Mouse (Mus musculus): Measurements from ENCODE around the gene Galk2. TPM values are rescaled to one million over a fixed set of nuclear protein-coding genes. Genes with fewer than 3 reads are reported as not detected.

Galk2 gene
- polyA plus RNA-seq, 1 experiment from 2014 or later = 9.6 TPM

- DNase-seq = no peak
- peaks cover 25% of the 10 kb centered on the region for H3K4me1 ChIP-seq (ENCODE audit: insufficient read depth)
- no peaks in the 10 kb centered on the region for H3K36me3 ChIP-seq (replicated peaks; ENCODE audit: insufficient read depth, low read length)
- 0 out of 2 replicates have a peak overlapping the region, but pooled peaks have one; percentile 7 for H3K27ac ChIP-seq (ENCODE audit: low read depth)
- H3K9ac ChIP-seq (replicated peaks) = no peak overlapping the region
- no peaks in the 10 kb centered on the region for H3K27me3 ChIP-seq (ENCODE audit: insufficient read depth, low read length)
- TF ChIP-seq CTCF (IDR thresholded peaks at IDR 0.05; ENCODE audit: low read depth) = no peak
- TF ChIP-seq EP300 (IDR thresholded peaks at IDR 0.05; ENCODE audit: low read depth) = no peak
- 0 out of 2 replicates have a peak overlapping the region, but pooled peaks have one; percentile 26 for H3K4me2 ChIP-seq (ENCODE audit: low read depth, low read length)
- H3K9me3 ChIP-seq (ENCODE audit: low read length) = no peaks in the 10 kb centered on the region
- ATAC-seq = no peak
- WGBS (ENCODE audit: insufficient replicate concordance) = 59% methylated on average over 3 of the region's 3 CpGs
- no peak overlapping the region for H3K4me3 ChIP-seq (ENCODE audit: low read depth, low read length)
Measured at GRCm38 (mm10) chr2:125863799-125864198, 4.9 kb downstream of the Galk2 start.

- H3K9ac ChIP-seq (replicated peaks) = no peak overlapping the region
- no peaks in the 10 kb centered on the region for H3K27me3 ChIP-seq (ENCODE audit: insufficient read depth, low read length)
- ATAC-seq (peak; percentile 81), DNase-seq (peak; percentile 13)
- H3K4me1 ChIP-seq (ENCODE audit: insufficient read depth) = peaks cover 25% of the 10 kb centered on the region
- no peak overlapping the region for H3K27ac ChIP-seq (ENCODE audit: low read depth)
- H3K4me3 ChIP-seq (ENCODE audit: low read depth, low read length) = no peak overlapping the region
- H3K36me3 ChIP-seq (replicated peaks; ENCODE audit: insufficient read depth, low read length) = 0 out of 2 replicates have a peak, but pooled peaks cover 2% of the 10 kb centered on the region
- H3K4me2 ChIP-seq (ENCODE audit: low read depth, low read length) = peak overlapping the region; percentile 9; the same call in 1 of the 2 replicates
- WGBS (ENCODE audit: insufficient replicate concordance) = 67% methylated on average over 1 of the region's 1 CpGs
- no peaks in the 10 kb centered on the region for H3K9me3 ChIP-seq (ENCODE audit: low read length)
- peak; percentile 91 for TF ChIP-seq EP300 (IDR thresholded peaks at IDR 0.05; ENCODE audit: low read depth)
- TF ChIP-seq CTCF (IDR thresholded peaks at IDR 0.05; ENCODE audit: low read depth) = peak; percentile 12; the same call in 1 of the 2 replicates
Measured at GRCm38 (mm10) chr2:125864551-125864950, 5.6 kb downstream of the Galk2 start.

- ATAC-seq (no peak), DNase-seq (no peak)
- H3K4me2 ChIP-seq (ENCODE audit: low read depth, low read length) = peak overlapping the region; percentile 82
- 0 out of 2 replicates have a peak, but pooled peaks cover 2% of the 10 kb centered on the region for H3K36me3 ChIP-seq (replicated peaks; ENCODE audit: insufficient read depth, low read length)
- TF ChIP-seq EP300 (IDR thresholded peaks at IDR 0.05; ENCODE audit: low read depth) (no peak), CTCF (IDR thresholded peaks at IDR 0.05; ENCODE audit: low read depth) (no peak)
- no peaks in the 10 kb centered on the region for H3K9me3 ChIP-seq (ENCODE audit: low read length)
- H3K4me1 ChIP-seq (ENCODE audit: insufficient read depth) = peaks cover 25% of the 10 kb centered on the region
- no peak overlapping the region for H3K27ac ChIP-seq (ENCODE audit: low read depth)
- no peak overlapping the region for H3K9ac ChIP-seq (replicated peaks)
- H3K27me3 ChIP-seq (ENCODE audit: insufficient read depth, low read length) = no peaks in the 10 kb centered on the region
- no peak overlapping the region for H3K4me3 ChIP-seq (ENCODE audit: low read depth, low read length)
Measured at GRCm38 (mm10) chr2:125865585-125865984, 6.7 kb downstream of the Galk2 start.

- 3% methylated on average over 23 of the region's 23 CpGs for WGBS (ENCODE audit: insufficient replicate concordance)
- H3K4me2 ChIP-seq (ENCODE audit: low read depth, low read length) = peak overlapping the region; percentile 82
- H3K27ac ChIP-seq (ENCODE audit: low read depth) = peak overlapping the region; percentile 52; the same call in 1 of the 2 replicates
- TF ChIP-seq CTCF (IDR thresholded peaks at IDR 0.05; ENCODE audit: low read depth) (no peak), EP300 (IDR thresholded peaks at IDR 0.05; ENCODE audit: low read depth) (no peak)
- peak overlapping the region; percentile 71 for H3K9ac ChIP-seq (replicated peaks)
- DNase-seq (peak; percentile 78), ATAC-seq (peak; percentile 77)
- H3K36me3 ChIP-seq (replicated peaks; ENCODE audit: insufficient read depth, low read length) = 0 out of 2 replicates have a peak, but pooled peaks cover 2% of the 10 kb centered on the region
- peak overlapping the region; percentile 62 for H3K4me3 ChIP-seq (ENCODE audit: low read depth, low read length)
- H3K27me3 ChIP-seq (ENCODE audit: insufficient read depth, low read length) = no peaks in the 10 kb centered on the region
- no peaks in the 10 kb centered on the region for H3K9me3 ChIP-seq (ENCODE audit: low read length)
- H3K4me1 ChIP-seq (ENCODE audit: insufficient read depth) = peaks cover 25% of the 10 kb centered on the region
Measured at GRCm38 (mm10) chr2:125866058-125866740, 7.3 kb downstream of the Galk2 start.

GRCm38 (mm10) chr2:125868301-125868700 is 9.4 kb downstream of the Galk2 start:
- Histone ChIP-seq H3K27me3 (ENCODE audit: insufficient read depth, low read length) (no peaks in the 10 kb centered on the region), H3K27ac (ENCODE audit: low read depth) (no peak overlapping the region), H3K36me3 (replicated peaks; ENCODE audit: insufficient read depth, low read length) (0 out of 2 replicates have a peak, but pooled peaks cover 2% of the 10 kb centered on the region), H3K4me1 (ENCODE audit: insufficient read depth) (peaks cover 25% of the 10 kb centered on the region), H3K4me2 (ENCODE audit: low read depth, low read length) (no peak overlapping the region), H3K9me3 (ENCODE audit: low read length) (no peaks in the 10 kb centered on the region), H3K9ac (replicated peaks) (no peak overlapping the region), H3K4me3 (ENCODE audit: low read depth, low read length) (no peak overlapping the region)
- WGBS (ENCODE audit: insufficient replicate concordance) = 72% methylated on average over 3 of the region's 3 CpGs
- TF ChIP-seq CTCF (IDR thresholded peaks at IDR 0.05; ENCODE audit: low read depth) = no peak
- TF ChIP-seq EP300 (IDR thresholded peaks at IDR 0.05; ENCODE audit: low read depth) = no peak
- ATAC-seq (no peak), DNase-seq (no peak)

GRCm38 (mm10) chr2:125870159-125870558 is 11.2 kb downstream of the Galk2 start:
- no peak overlapping the region for H3K9ac ChIP-seq (replicated peaks)
- 0 out of 2 replicates have a peak, but pooled peaks cover 2% of the 10 kb centered on the region for H3K36me3 ChIP-seq (replicated peaks; ENCODE audit: insufficient read depth, low read length)
- H3K9me3 ChIP-seq (ENCODE audit: low read length) = no peaks in the 10 kb centered on the region
- WGBS (ENCODE audit: insufficient replicate concordance) = 77% methylated on average over 3 of the region's 3 CpGs
- no peak for TF ChIP-seq EP300 (IDR thresholded peaks at IDR 0.05; ENCODE audit: low read depth)
- TF ChIP-seq CTCF (IDR thresholded peaks at IDR 0.05; ENCODE audit: low read depth) = no peak
- peaks cover 16% of the 10 kb centered on the region for H3K4me1 ChIP-seq (ENCODE audit: insufficient read depth)
- no peaks in the 10 kb centered on the region for H3K27me3 ChIP-seq (ENCODE audit: insufficient read depth, low read length)
- no peak overlapping the region for H3K4me2 ChIP-seq (ENCODE audit: low read depth, low read length)
- no peak overlapping the region for H3K4me3 ChIP-seq (ENCODE audit: low read depth, low read length)
- H3K27ac ChIP-seq (ENCODE audit: low read depth) = no peak overlapping the region
- no peak for ATAC-seq
- no peak for DNase-seq

Measured in liver, postnatal 0 days (tissue).